Mouse (Mus musculus) C2C12 (cell line): ENCODE results near the gene Rdh5. TPM values are rescaled to one million over a fixed set of nuclear protein-coding genes. Genes with fewer than 3 reads are reported as not detected.

ENCODE experiments used
- H3K27me3 ChIP-seq: one replicate; pipeline ENCODE4 v1.6.1; 2011; ENCODE audit not compliant: control insufficient read depth, insufficient read depth, insufficient read length
- H3K36me3 ChIP-seq: one replicate; pipeline ENCODE4 v1.6.1; 2011; ENCODE audit not compliant: control insufficient read depth, insufficient read depth
- H3K4me3 ChIP-seq: one replicate; pipeline ENCODE4 v1.5.1; 2011; ENCODE audit warnings: mild to moderate bottlenecking, control low read depth; ENCODE audit not compliant: poor library complexity, insufficient read depth, severe bottlenecking
- H3K79me2 ChIP-seq: one replicate; pipeline ENCODE4 v1.6.1; 2011; ENCODE audit not compliant: control insufficient read depth, insufficient read depth
- H3K79me3 ChIP-seq: one replicate; pipeline ENCODE4 v1.6.1; 2011; ENCODE audit warnings: low read depth, control low read depth
- H3ac ChIP-seq: one replicate; pipeline ENCODE3; 2011; ENCODE audit warnings: low read depth; ENCODE audit not compliant: control insufficient read depth, insufficient read length
- CEBPB ChIP-seq: IDR thresholded peaks from one replicate; pipeline ENCODE4 v1.6.1; 2011; ENCODE audit warnings: low read depth, mild to moderate bottlenecking, control low read depth, moderate library complexity
- CTCF ChIP-seq: IDR thresholded peaks from one replicate; pipeline ENCODE4 v1.5.1; 2011; ENCODE audit not compliant: control insufficient read depth, insufficient read depth, insufficient read length
- FOSL1 ChIP-seq: IDR thresholded peaks from one replicate; pipeline ENCODE4 v1.8.0; 2011; ENCODE audit warnings: mild to moderate bottlenecking, low read length; ENCODE audit not compliant: poor library complexity, insufficient read depth, severe bottlenecking
- MAX ChIP-seq: IDR thresholded peaks from one replicate; pipeline ENCODE4 v1.6.1; 2011; ENCODE audit warnings: mild to moderate bottlenecking, control low read depth
- MYOD1 ChIP-seq: IDR thresholded peaks from one replicate; pipeline ENCODE4 v1.6.1; 2011; ENCODE audit warnings: low read depth; ENCODE audit not compliant: control insufficient read depth, insufficient read length
- MYOG ChIP-seq: IDR thresholded peaks from one replicate; pipeline ENCODE4 v1.6.1; 2011; ENCODE audit not compliant: control insufficient read depth, insufficient read length; ENCODE audit errors: extremely low read depth
- USF1 ChIP-seq: IDR thresholded peaks from one replicate; pipeline ENCODE4 v1.6.1; 2011; ENCODE audit warnings: low read depth, mild to moderate bottlenecking, control low read depth, moderate library complexity
- polyA plus RNA-seq: library from polyadenylated mRNA; unstranded; fragments of >200 nt; fragmentation: generic; extraction: Trizol; gene quantifications from one replicate; pipeline ENCODE4 v1.2.1, GENCODE M21; 2012; ENCODE audit warnings: missing spikeins

Gene Rdh5
- polyA plus RNA-seq, 1 experiment, result 12.6 TPM

GRCm38 (mm10) chr10:128908778-128909448 lies 13.8 kb downstream of the Rdh5 start:
- peaks cover 50% of the 10 kb centered on the region for H3K79me2 ChIP-seq
- TF ChIP-seq CTCF (no peak), USF1 (no peak), FOSL1 (no peak), MYOD1 (no peak), MYOG (no peak), CEBPB (no peak), MAX (no peak)
- peaks cover 40% of the 10 kb centered on the region for H3K79me3 ChIP-seq
- H3ac ChIP-seq, result peak overlapping the region; percentile 67
- peaks cover 27% of the 10 kb centered on the region for H3K36me3 ChIP-seq
- H3K27me3 ChIP-seq, result no peaks in the 10 kb centered on the region
- peak overlapping the region; percentile 96 for H3K4me3 ChIP-seq

GRCm38 (mm10) chr10:128904812-128905211 lies 17.9 kb downstream of the Rdh5 start:
- no peak for TF ChIP-seq CEBPB
- TF ChIP-seq USF1, result no peak
- no peak for TF ChIP-seq MYOD1
- TF ChIP-seq MAX, result no peak
- no peak for TF ChIP-seq MYOG
- no peak for TF ChIP-seq CTCF
- TF ChIP-seq FOSL1, result no peak
- Histone ChIP-seq H3K36me3 (no peaks in the 10 kb centered on the region), H3K79me3 (peaks cover 4% of the 10 kb centered on the region), H3K27me3 (no peaks in the 10 kb centered on the region), H3K79me2 (peaks cover 9% of the 10 kb centered on the region), H3K4me3 (no peak overlapping the region), H3ac (no peak overlapping the region)

- no peak overlapping the region for H3K4me3 ChIP-seq
- no peaks in the 10 kb centered on the region for H3K27me3 ChIP-seq
- no peak overlapping the region for H3ac ChIP-seq
- H3K79me3 ChIP-seq, result no peaks in the 10 kb centered on the region
- no peak for TF ChIP-seq MYOD1
- TF ChIP-seq MYOG, result no peak
- TF ChIP-seq USF1, result no peak
- no peak for TF ChIP-seq FOSL1
- TF ChIP-seq MAX, result no peak
- TF ChIP-seq CEBPB, result no peak
- no peak for TF ChIP-seq CTCF
- H3K36me3 ChIP-seq, result no peaks in the 10 kb centered on the region
- no peaks in the 10 kb centered on the region for H3K79me2 ChIP-seq
These were observed 20.2 kb downstream of the Rdh5 start for GRCm38 (mm10) chr10:128902409-128902988.

GRCm38 (mm10) chr10:128901409-128901808 lies 21.3 kb downstream of the Rdh5 start:
- H3K36me3 ChIP-seq, result no peaks in the 10 kb centered on the region
- no peaks in the 10 kb centered on the region for H3K79me2 ChIP-seq
- H3K4me3 ChIP-seq, result no peak overlapping the region
- no peak overlapping the region for H3ac ChIP-seq
- H3K27me3 ChIP-seq, result no peaks in the 10 kb centered on the region
- TF ChIP-seq MAX, result no peak
- no peak for TF ChIP-seq CEBPB
- TF ChIP-seq USF1, result no peak
- TF ChIP-seq FOSL1, result no peak
- no peak for TF ChIP-seq MYOG
- no peak for TF ChIP-seq MYOD1
- no peak for TF ChIP-seq CTCF
- no peaks in the 10 kb centered on the region for H3K79me3 ChIP-seq

GRCm38 (mm10) chr10:128900698-128901097 lies 22.0 kb downstream of the Rdh5 start, which contains the start of gene Cd63:
TSS of gene Cd63 (plus strand) at chr10:128900989.
- no peaks in the 10 kb centered on the region for H3K79me3 ChIP-seq
- no peak within 1 kb of the TSS for H3K4me3 ChIP-seq
- no peaks in the 10 kb centered on the region for H3K79me2 ChIP-seq
- TF ChIP-seq MYOD1 (no peak), CEBPB (no peak), FOSL1 (no peak), CTCF (no peak), MYOG (no peak), MAX (no peak), USF1 (no peak)
- H3ac ChIP-seq, result no peak within 1 kb of the TSS
- H3K27me3 ChIP-seq, result no peaks in the 10 kb centered on the region
- H3K36me3 ChIP-seq, result no peaks in the 10 kb centered on the region

GRCm38 (mm10) chr10:128899759-128900490 lies 22.8 kb downstream of the Rdh5 start:
- H3K36me3 ChIP-seq, result no peaks in the 10 kb centered on the region
- H3K79me3 ChIP-seq, result no peaks in the 10 kb centered on the region
- no peak for TF ChIP-seq CTCF
- H3ac ChIP-seq, result no peak overlapping the region
- no peaks in the 10 kb centered on the region for H3K79me2 ChIP-seq
- H3K27me3 ChIP-seq, result no peaks in the 10 kb centered on the region
- no peak overlapping the region for H3K4me3 ChIP-seq
